Mouse (Mus musculus) hindbrain, embryonic 14.5 days (tissue): ENCODE data around the gene Tnfrsf19. TPM values are rescaled to one million over a fixed set of nuclear protein-coding genes. Genes with fewer than 3 reads are reported as not detected.

ENCODE experiments used
- ATAC-seq: fragments of 200-750 bp; cut with Nextera tagmentation; 2 replicates; pipeline ENCODE4 v1.8.0; 2017; ENCODE audit warnings: moderate number of reproducible peaks, mild to moderate bottlenecking, moderate TSS enrichment, moderate library complexity; ENCODE audit not compliant: low FRiP score
- DNase-seq: peaks from one replicate; pipeline ENCODE4 v3.0.0-alpha.2; 2015; ENCODE audit warnings: low spot score
- H3K27ac ChIP-seq: fragments of 300-500 bp; sonication (generic); 2 replicates; pipeline ENCODE4 v1.5.1; 2014; ENCODE audit warnings: mild to moderate bottlenecking, moderate library complexity
- H3K27me3 ChIP-seq: fragments of 300-500 bp; sonication (generic); 2 replicates; pipeline ENCODE4 v1.6.1; 2014; ENCODE audit warnings: mild to moderate bottlenecking, low read length, mixed read lengths; ENCODE audit not compliant: control insufficient read depth, insufficient read depth
- H3K36me3 ChIP-seq: fragments of 300-500 bp; sonication (generic); replicated peaks from 2 replicates; pipeline ENCODE4 v1.6.1; 2014; ENCODE audit not compliant: control insufficient read depth, insufficient read depth
- H3K4me1 ChIP-seq: fragments of 300-500 bp; sonication (generic); replicated peaks from 2 replicates; pipeline ENCODE4 v1.6.1; 2014; ENCODE audit warnings: antibody characterized with exemption, low read length, mixed read lengths; ENCODE audit not compliant: control insufficient read depth, insufficient read depth
- H3K4me2 ChIP-seq: fragments of 300-500 bp; sonication (generic); replicated peaks from 2 replicates; pipeline ENCODE4 v1.6.1; 2014; ENCODE audit warnings: mild to moderate bottlenecking, moderate library complexity
- H3K4me3 ChIP-seq: fragments of 300-500 bp; sonication (generic); replicated peaks from 2 replicates; pipeline ENCODE4 v1.5.1; 2014; ENCODE audit warnings: mild to moderate bottlenecking, low read length
- H3K9ac ChIP-seq: fragments of 300-500 bp; sonication (generic); 2 replicates; pipeline ENCODE4 v1.6.1; 2014
- H3K9me3 ChIP-seq: fragments of 300-500 bp; sonication (generic); 2 replicates; pipeline ENCODE4 v1.6.1; 2016; ENCODE audit warnings: low read length; ENCODE audit not compliant: control insufficient read depth
- WGBS: fragments of 180-500 bp; shearing (Covaris S2); extraction: QIAGEN DNeasy Blood & Tissue Kit; methylation state at CpG from one replicate; pipeline ENCODE4 v1.1.7; 2014; 5-methylcytosine and 5-hydroxymethylcytosine counted together
- polyA plus RNA-seq: library from polyadenylated mRNA; unstranded; fragments of >200 nt; fragmentation: Nextera tagmentation; extraction: Ambion mirVana; gene quantifications from 2 replicates; pipeline ENCODE4 v1.2.1, GENCODE M21; 2014

The Tnfrsf19 gene
- polyA plus RNA-seq, 1 experiment from 2014 or later, result 41.3 TPM

- Histone ChIP-seq H3K27ac (no peak overlapping the region), H3K9me3 (0 out of 2 replicates have a peak, but pooled peaks cover 2% of the 10 kb centered on the region), H3K27me3 (peaks cover 27% of the 10 kb centered on the region), H3K9ac (peak overlapping the region; percentile 37), H3K4me3 (peak overlapping the region; percentile 23), H3K4me1 (peaks cover 11% of the 10 kb centered on the region), H3K4me2 (peak overlapping the region; percentile 55), H3K36me3 (no peaks in the 10 kb centered on the region)
- DNase-seq, result no peak
- WGBS, result under 1% methylated on average over 16 of the region's 16 CpGs
- ATAC-seq, result no peak
Observed at GRCm38 (mm10) chr14:61056445-61056844, 10.2 kb upstream of the Tnfrsf19 start.

GRCm38 (mm10) chr14:61055864-61056263 lies 9.6 kb upstream of the Tnfrsf19 start:
- DNase-seq (no peak), ATAC-seq (no peak)
- Histone ChIP-seq H3K27ac (no peak overlapping the region), H3K4me1 (peaks cover 10% of the 10 kb centered on the region), H3K36me3 (no peaks in the 10 kb centered on the region), H3K9ac (no peak overlapping the region), H3K27me3 (peaks cover 27% of the 10 kb centered on the region), H3K9me3 (0 out of 2 replicates have a peak, but pooled peaks cover 2% of the 10 kb centered on the region), H3K4me3 (peak overlapping the region; percentile 23; the same call in 1 of the 2 replicates), H3K4me2 (peak overlapping the region; percentile 55)
- WGBS, result 67% methylated on average over 1 of the region's 1 CpGs

- 96% methylated on average over 3 of the region's 3 CpGs for WGBS
Observed at GRCm38 (mm10) chr14:61052163-61052562, 5.9 kb upstream of the Tnfrsf19 start.

GRCm38 (mm10) chr14:61045446-61046090 lies 722 bp downstream of the Tnfrsf19 start:
- Histone ChIP-seq H3K27ac (peak overlapping the region; percentile 76), H3K4me1 (peaks cover 13% of the 10 kb centered on the region), H3K36me3 (no peaks in the 10 kb centered on the region), H3K27me3 (peaks cover 6% of the 10 kb centered on the region; the same call in 1 of the 2 replicates), H3K4me3 (peak overlapping the region; percentile 46), H3K4me2 (peak overlapping the region; percentile 88), H3K9me3 (no peaks in the 10 kb centered on the region), H3K9ac (peak overlapping the region; percentile 60)
- ATAC-seq (no peak), DNase-seq (peak; percentile 58)
- under 1% methylated on average over 19 of the region's 19 CpGs for WGBS

More at GRCm38 (mm10) chr14:61052163-61052562, 5.9 kb upstream of the Tnfrsf19 start:
- Histone ChIP-seq H3K9me3 (0 out of 2 replicates have a peak, but pooled peaks cover 2% of the 10 kb centered on the region), H3K4me3 (no peak overlapping the region), H3K27me3 (peaks cover 15% of the 10 kb centered on the region), H3K4me2 (no peak overlapping the region), H3K9ac (no peak overlapping the region), H3K36me3 (no peaks in the 10 kb centered on the region), H3K27ac (no peak overlapping the region), H3K4me1 (peaks cover 8% of the 10 kb centered on the region)
- DNase-seq, result no peak
- no peak for ATAC-seq

GRCm38 (mm10) chr14:61044316-61044715 lies 2.0 kb downstream of the Tnfrsf19 start:
- Histone ChIP-seq H3K4me1 (peaks cover 13% of the 10 kb centered on the region), H3K4me2 (peak overlapping the region; percentile 88), H3K4me3 (peak overlapping the region; percentile 46), H3K36me3 (no peaks in the 10 kb centered on the region), H3K27me3 (peaks cover 6% of the 10 kb centered on the region; the same call in 1 of the 2 replicates), H3K27ac (peak overlapping the region; percentile 57), H3K9me3 (no peaks in the 10 kb centered on the region), H3K9ac (peak overlapping the region; percentile 12)
- ATAC-seq (no peak), DNase-seq (no peak)
- 19% methylated on average over 2 of the region's 2 CpGs for WGBS

GRCm38 (mm10) chr14:61043511-61044310 lies 2.6 kb downstream of the Tnfrsf19 start:
- peaks cover 6% of the 10 kb centered on the region; the same call in 1 of the 2 replicates for H3K27me3 ChIP-seq
- H3K27ac ChIP-seq, result peak overlapping the region; percentile 57
- H3K36me3 ChIP-seq, result no peaks in the 10 kb centered on the region
- no peak for DNase-seq
- peaks cover 13% of the 10 kb centered on the region for H3K4me1 ChIP-seq
- 3% methylated on average over 8 of the region's 8 CpGs for WGBS
- peak overlapping the region; percentile 88 for H3K4me2 ChIP-seq
- no peaks in the 10 kb centered on the region for H3K9me3 ChIP-seq
- no peak for ATAC-seq
- peak overlapping the region; percentile 32 for H3K9ac ChIP-seq
- peak overlapping the region; percentile 46 for H3K4me3 ChIP-seq

GRCm38 (mm10) chr14:61042291-61042690 lies 4.0 kb downstream of the Tnfrsf19 start:
- 38% methylated on average over 3 of the region's 3 CpGs for WGBS
- no peak overlapping the region for H3K4me2 ChIP-seq

GRCm38 (mm10) chr14:61040236-61040635 lies 6.1 kb downstream of the Tnfrsf19 start:
- H3K9me3 ChIP-seq, result no peaks in the 10 kb centered on the region
- H3K36me3 ChIP-seq, result no peaks in the 10 kb centered on the region
- H3K27me3 ChIP-seq, result peaks cover 11% of the 10 kb centered on the region; the same call in 1 of the 2 replicates
- no peak overlapping the region for H3K4me2 ChIP-seq
- ATAC-seq (no peak), DNase-seq (no peak)
- no peak overlapping the region for H3K4me3 ChIP-seq
- no peak overlapping the region for H3K27ac ChIP-seq
- H3K4me1 ChIP-seq, result peaks cover 16% of the 10 kb centered on the region
- 61% methylated on average over 13 of the region's 13 CpGs for WGBS
- no peak overlapping the region for H3K9ac ChIP-seq

More at GRCm38 (mm10) chr14:61042291-61042690, 4.0 kb downstream of the Tnfrsf19 start:
- H3K36me3 ChIP-seq, result no peaks in the 10 kb centered on the region
- peaks cover 14% of the 10 kb centered on the region for H3K4me1 ChIP-seq
- no peak overlapping the region for H3K9ac ChIP-seq
- no peaks in the 10 kb centered on the region for H3K9me3 ChIP-seq
- peaks cover 6% of the 10 kb centered on the region; the same call in 1 of the 2 replicates for H3K27me3 ChIP-seq
- no peak overlapping the region for H3K27ac ChIP-seq
- DNase-seq, result no peak
- H3K4me3 ChIP-seq, result no peak overlapping the region
- no peak for ATAC-seq

GRCm38 (mm10) chr14:61038082-61038472 lies 8.2 kb downstream of the Tnfrsf19 start:
- peak; percentile 44; the same call in 1 of the 2 replicates for ATAC-seq
- peaks cover 9% of the 10 kb centered on the region; the same call in 1 of the 2 replicates for H3K4me1 ChIP-seq
- peaks cover 5% of the 10 kb centered on the region; the same call in 1 of the 2 replicates for H3K27me3 ChIP-seq
- 15% methylated on average over 8 of the region's 8 CpGs for WGBS
- no peaks in the 10 kb centered on the region for H3K9me3 ChIP-seq
- DNase-seq, result no peak
- H3K4me2 ChIP-seq, result peak overlapping the region; percentile 99
- peak overlapping the region; percentile 56 for H3K4me3 ChIP-seq
- H3K36me3 ChIP-seq, result no peaks in the 10 kb centered on the region
- peak overlapping the region; percentile 66 for H3K9ac ChIP-seq
- H3K27ac ChIP-seq, result no peak overlapping the region
